Mouse (Mus musculus): Measurements from ENCODE around the gene Zbed3. TPM values are rescaled to one million over a fixed set of nuclear protein-coding genes. Genes with fewer than 3 reads are reported as not detected.
A peak's percentile ranks its signal among the peaks of the same experiment; 100 is the strongest.

Gene Zbed3
- 10 to 100 TPM; 12.7 to 16.0 TPM for total RNA-seq (2021)
- long read RNA-seq, experiment 1, transcript Zbed3-201 (2 exons, 1,894 nt), result major isoform, 11 of 11 reads
- long read RNA-seq, experiment 1, partial matches to known transcripts, result 0 of 11 reads
- long read RNA-seq, experiment 1, other reads (novel, unspliced or antisense), result 0 of 11 reads
- long read RNA-seq, experiment 2, transcript Zbed3-201 (2 exons, 1,894 nt), result major isoform, 7 of 7 reads
- long read RNA-seq, experiment 2, partial matches to known transcripts, result 0 of 7 reads
- long read RNA-seq, experiment 2, other reads (novel, unspliced or antisense), result 0 of 7 reads

DNA sequence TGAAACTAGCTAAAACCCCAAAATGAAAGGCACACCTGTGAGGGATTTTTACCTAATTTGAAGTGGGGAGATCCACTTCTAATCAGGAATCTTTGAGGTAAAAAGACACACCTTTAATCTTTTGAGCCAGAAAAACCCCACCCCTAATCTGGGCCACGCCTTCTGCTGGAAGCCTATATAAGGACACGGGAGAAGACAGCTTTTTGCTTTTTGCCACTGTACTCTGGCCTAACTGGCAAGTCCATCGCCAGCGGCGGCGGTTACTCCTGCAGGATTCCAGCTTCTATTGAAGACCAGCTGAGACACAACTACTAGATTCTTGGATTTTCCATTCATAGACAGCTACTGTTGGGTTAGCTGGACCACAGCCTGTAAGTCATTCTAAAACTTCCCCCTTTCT is at the start of gene Zbed3:
TSS of gene Zbed3 (plus strand) at position 213 of the 400 bp plus-strand sequence.
- DNase-seq (ENCODE audit: extremely low spot score in 1 of 2, low spot score in 2 of 2), result no peak
- TF ChIP-seq CTCF (IDR thresholded peaks at IDR 0.05), result no peak
- Histone ChIP-seq H3K27ac (peak within 1 kb of the TSS; percentile 83), H3K4me3 (peak within 1 kb of the TSS; percentile 96)
- intact Hi-C loops (cut with DNase I), result no loop called here

DNA sequence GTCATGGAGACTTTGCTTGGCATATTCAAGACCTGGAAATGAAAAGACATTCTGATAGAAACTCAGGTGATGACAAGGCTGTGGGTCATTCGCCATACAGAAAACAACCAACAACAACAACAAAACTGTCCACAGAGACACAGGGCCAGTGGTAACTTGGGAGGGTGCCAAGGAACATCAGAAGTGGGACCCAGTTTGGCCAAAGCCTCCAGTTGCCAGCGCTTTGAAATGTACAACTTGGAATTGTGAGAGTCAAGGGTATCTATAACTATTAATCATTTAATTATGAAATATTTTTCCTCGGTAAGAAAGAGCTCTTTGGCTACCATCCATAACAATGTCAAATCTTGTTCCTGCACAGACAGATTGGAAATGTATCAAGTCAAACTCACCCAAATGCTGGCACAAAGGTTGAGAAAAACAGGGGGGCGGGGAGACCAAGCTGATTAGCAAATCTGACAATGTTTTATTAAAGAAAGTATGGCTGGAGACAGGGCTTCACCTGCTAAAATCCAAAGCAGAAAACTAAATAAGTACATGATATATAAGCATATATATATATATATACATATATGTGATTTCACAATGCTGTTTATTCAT is 44.9 kb upstream of the Zbed3 start:
- intact Hi-C loops (cut with DNase I), result no loop called here
- Histone ChIP-seq H3K4me3 (no peak overlapping the region), H3K27ac (no peak overlapping the region)
- TF ChIP-seq CTCF (IDR thresholded peaks at IDR 0.05), result no peak
- DNase-seq (ENCODE audit: extremely low spot score in 1 of 2, low spot score in 2 of 2), result no peak

DNA sequence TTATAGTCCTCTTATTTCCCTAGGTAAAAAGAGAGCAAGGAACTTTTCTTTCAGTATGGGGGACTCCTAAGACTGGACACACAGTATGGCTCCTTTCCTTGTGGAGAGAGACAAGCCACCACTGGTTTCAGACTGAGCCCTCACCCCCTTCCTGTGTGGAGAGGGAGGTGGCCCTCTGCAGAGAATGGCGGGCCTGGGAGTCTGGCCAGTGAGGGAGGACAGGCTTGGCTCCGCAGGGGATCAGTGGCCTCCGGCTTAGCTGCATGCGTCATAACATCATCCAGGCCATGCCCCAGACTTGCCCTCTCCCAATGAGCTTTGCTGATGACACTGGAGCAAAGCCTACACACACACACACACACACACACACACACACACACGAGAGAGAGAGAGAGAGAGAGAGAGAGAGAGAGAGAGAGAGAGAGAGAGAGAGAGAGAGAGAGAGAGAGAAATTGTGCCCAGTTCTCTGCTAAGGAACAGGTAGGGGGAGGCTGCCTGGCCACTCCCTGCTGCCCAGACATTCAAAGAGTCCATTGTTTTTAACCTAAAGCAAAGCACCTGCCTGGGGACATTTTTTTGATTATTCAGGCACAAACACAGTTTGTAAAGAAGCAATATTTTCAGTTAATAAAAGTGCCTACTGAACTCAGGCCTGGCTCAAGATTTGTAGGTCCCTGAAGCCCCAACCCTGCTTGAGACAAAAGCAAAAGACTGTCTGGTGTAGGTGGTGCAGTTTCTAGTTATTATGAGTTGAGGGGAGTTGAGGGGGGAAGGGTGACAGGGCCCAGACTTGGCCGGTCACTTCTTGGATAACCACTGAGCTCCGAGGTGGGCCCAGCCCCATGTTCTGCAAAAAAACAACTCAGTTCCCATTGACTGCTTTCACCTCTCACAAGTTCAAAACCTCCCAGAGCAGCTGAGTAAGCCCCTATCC is 41.4 kb upstream of the Zbed3 start:
- intact Hi-C loops (cut with DNase I), result no loop called here
- H3K4me3 ChIP-seq, result no peak overlapping the region
- no peak for DNase-seq (ENCODE audit: extremely low spot score in 1 of 2, low spot score in 2 of 2)
- H3K27ac ChIP-seq, result no peak overlapping the region
- TF ChIP-seq CTCF (IDR thresholded peaks at IDR 0.05), result no peak

DNA sequence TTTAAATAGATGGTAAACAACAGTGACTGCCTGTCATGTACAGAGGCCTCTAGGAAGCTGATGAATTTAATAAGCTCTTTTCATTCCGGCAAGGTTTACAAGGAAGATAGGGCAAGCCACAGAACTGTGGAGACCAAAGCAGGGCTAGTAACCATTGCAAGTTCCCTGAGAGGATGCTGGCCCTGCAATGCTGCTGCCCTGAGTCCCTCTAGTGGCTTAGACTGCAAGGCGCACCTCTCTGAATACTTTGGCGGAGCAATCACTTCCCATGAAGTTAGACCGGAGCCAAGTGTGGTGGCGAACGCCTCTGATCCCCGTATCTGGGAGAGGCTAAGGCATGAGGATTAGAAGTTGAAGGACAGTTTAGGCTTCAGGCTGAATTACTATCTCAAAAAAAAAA is 36.4 kb upstream of the Zbed3 start:
- Histone ChIP-seq H3K4me3 (no peak overlapping the region), H3K27ac (no peak overlapping the region)
- peak; percentile 75 to 76 for DNase-seq (ENCODE audit: extremely low spot score in 1 of 2, low spot score in 2 of 2)
- TF ChIP-seq CTCF (IDR thresholded peaks at IDR 0.05), result peak; percentile 96
- intact Hi-C loops (cut with DNase I), result loop anchor here (1.0 to 5.0 kb wide), 3 partner anchors 220 to 311 kb away; partner anchors contain the start of gene Wdr41

DNA sequence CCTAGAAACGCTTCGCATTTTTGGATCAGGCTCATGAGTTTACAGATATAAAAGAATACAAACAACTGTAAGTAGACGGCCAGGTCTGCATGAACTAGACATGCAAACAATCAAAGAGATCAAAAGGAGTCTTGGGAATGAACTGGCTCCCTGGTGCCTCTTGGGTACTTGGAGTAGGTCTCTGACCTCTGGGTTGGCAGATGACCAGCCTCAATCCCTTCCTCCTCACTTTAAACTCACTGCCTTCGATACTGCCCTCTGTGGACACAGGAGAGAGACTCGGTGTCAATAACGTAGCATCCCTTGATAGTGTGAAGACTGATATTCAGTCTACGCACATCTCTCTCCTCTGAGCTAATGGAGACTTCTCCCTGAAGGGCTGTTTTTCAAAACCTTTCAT is 35.4 kb upstream of the Zbed3 start:
- intact Hi-C loops (cut with DNase I), result loop anchor here (5.0 kb wide), 1 partner anchor 221 kb away; no protein-coding TSS in a partner anchor
- no peak for TF ChIP-seq CTCF (IDR thresholded peaks at IDR 0.05)
- Histone ChIP-seq H3K4me3 (no peak overlapping the region), H3K27ac (no peak overlapping the region)
- DNase-seq (ENCODE audit: extremely low spot score in 1 of 2, low spot score in 2 of 2), result no peak

DNA sequence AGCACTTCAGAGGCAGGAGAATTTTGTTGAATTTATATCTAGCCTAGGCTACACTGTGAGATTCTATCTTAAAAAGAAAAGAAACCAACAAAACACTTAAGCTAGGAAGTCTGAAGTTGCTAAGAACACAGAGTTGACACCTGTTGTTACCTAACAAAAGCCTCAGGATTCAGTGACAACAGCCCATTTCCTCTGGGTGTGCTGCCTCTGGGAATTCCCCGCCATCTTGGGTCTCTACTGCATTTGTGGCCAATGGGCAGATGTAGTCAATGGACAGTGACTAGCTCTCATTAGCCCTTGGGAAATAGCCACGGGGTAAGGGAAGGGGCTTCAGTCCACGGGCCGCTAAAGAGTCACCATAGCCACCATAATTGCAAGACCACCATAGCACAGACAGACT is 31.4 kb upstream of the Zbed3 start:
- Histone ChIP-seq H3K4me3 (no peak overlapping the region), H3K27ac (no peak overlapping the region)
- intact Hi-C loops (cut with DNase I), result no loop called here
- no peak for DNase-seq (ENCODE audit: extremely low spot score in 1 of 2, low spot score in 2 of 2)
- no peak for TF ChIP-seq CTCF (IDR thresholded peaks at IDR 0.05)

DNA sequence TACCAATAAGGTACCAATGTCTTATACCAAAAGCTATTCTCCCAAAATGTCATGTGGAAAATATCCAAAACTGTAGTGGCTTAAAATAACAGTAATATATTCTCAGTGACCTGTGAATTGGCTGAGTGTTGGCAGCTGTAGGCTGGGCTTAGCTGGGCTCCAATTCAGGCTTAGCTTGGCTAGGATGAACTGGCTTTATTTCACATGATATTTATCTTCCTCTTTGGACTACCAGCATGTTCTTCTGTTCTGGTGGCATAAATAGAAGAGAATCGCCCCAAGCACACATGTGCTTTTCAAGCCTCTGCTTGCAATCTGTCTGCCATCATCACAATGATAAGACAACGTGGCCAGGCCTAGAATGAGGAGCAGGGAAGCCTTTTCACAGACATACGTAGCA is 23.5 kb upstream of the Zbed3 start:
- H3K27ac ChIP-seq, result no peak overlapping the region
- no peak for DNase-seq (ENCODE audit: extremely low spot score in 1 of 2, low spot score in 2 of 2)
- intact Hi-C loops (cut with DNase I), result no loop called here
- no peak for TF ChIP-seq CTCF (IDR thresholded peaks at IDR 0.05)
- H3K4me3 ChIP-seq, result no peak overlapping the region

DNA sequence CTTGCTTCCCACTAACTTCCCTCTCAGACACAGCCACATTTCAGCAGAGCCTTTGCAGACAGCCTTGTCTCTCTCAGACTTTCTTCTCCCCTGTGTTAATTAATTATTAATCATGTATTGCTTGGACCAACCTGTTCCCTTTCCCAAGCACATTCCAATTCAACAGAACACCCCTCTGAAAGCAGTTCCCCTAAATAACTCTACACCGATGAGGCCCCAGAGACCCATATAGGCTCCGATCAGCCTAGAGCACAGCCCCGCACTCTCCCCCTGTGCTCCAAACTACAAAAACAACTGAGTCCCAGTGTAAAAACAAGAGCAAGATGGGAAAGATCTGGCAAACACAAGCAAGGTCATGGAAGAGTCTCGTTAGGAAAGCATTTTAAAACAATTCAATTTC is 16.8 kb upstream of the Zbed3 start:
- Histone ChIP-seq H3K27ac (no peak overlapping the region), H3K4me3 (no peak overlapping the region)
- TF ChIP-seq CTCF (IDR thresholded peaks at IDR 0.05), result no peak
- intact Hi-C loops (cut with DNase I), result no loop called here
- DNase-seq (ENCODE audit: extremely low spot score in 1 of 2, low spot score in 2 of 2), result no peak

DNA sequence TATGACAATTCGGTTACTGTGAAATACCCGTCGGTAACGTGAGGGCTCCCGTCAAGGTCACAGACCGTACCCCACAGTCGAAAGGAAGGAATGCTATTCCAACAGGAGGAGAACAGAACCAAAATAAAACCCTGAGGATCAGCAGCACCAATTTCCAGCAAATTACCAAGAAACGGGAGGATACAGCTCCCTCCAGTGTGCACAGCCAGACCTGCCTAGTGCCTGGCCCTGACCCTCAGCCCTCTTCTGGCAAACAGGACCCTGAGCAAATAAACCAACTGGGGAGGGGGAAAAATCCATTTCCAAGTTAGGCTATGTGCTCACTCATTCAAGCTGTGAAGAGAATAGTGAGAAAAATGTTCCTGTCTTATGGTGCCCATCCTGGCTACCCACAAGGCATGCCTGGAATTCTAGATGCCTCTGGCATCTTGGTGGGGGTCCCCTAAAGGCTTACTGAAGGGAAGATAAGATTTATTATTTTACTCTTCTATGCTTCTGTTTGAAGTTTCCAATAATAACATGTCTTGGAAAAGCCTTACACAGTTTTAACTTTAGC is 16.2 kb upstream of the Zbed3 start:
- H3K27ac ChIP-seq, result no peak overlapping the region
- TF ChIP-seq CTCF (IDR thresholded peaks at IDR 0.05), result no peak; the same call in none of the 2 replicates
- intact Hi-C loops (cut with DNase I), result no loop called here
- H3K4me3 ChIP-seq, result no peak overlapping the region
- DNase-seq (ENCODE audit: extremely low spot score in 1 of 2, low spot score in 2 of 2), result no peak

DNA sequence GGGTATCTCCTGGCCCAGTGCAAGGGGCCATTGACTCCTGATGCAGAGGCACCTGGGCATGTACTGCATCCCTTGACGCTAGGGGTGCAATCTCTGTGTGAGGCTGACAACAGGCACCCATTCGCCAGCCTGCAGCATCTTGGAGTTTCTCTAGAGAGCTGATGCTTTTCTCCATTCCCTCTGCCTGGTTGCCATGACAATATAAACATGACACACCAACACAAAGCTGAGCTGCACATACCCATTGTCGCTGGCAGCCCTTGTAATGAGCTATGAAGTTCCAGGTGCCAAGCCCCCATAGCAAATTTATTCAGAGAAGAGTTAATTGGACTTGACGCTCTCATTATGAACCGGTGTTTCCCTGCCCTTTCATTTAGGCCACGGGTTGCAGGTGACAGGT is 11.4 kb upstream of the Zbed3 start:
- no peak for DNase-seq (ENCODE audit: extremely low spot score in 1 of 2, low spot score in 2 of 2)
- no peak for TF ChIP-seq CTCF (IDR thresholded peaks at IDR 0.05)
- Histone ChIP-seq H3K27ac (no peak overlapping the region), H3K4me3 (no peak overlapping the region)
- intact Hi-C loops (cut with DNase I), result no loop called here

DNA sequence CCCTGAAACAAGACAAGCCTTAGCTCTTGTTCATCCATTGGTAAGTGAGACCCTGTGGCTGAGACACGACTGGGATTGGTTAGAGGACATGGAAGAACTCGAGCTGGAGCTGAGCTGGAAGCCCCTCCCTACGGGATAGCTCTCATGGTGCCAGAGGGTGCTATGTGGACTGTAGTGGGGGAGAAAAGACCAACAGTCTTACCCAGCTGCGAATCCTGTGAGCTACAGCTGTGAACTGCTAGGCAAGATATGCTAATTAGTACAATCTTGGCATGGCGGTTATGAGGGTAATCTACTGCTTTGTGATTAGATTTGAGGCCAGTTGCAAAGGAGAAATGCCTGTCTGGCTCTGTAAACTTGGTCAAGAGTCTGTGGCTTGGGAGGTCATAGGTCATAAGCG is 4.3 kb upstream of the Zbed3 start:
- H3K27ac ChIP-seq, result no peak overlapping the region
- no peak for DNase-seq (ENCODE audit: extremely low spot score in 1 of 2, low spot score in 2 of 2)
- no peak overlapping the region for H3K4me3 ChIP-seq
- intact Hi-C loops (cut with DNase I), result no loop called here
- no peak for TF ChIP-seq CTCF (IDR thresholded peaks at IDR 0.05)

DNA sequence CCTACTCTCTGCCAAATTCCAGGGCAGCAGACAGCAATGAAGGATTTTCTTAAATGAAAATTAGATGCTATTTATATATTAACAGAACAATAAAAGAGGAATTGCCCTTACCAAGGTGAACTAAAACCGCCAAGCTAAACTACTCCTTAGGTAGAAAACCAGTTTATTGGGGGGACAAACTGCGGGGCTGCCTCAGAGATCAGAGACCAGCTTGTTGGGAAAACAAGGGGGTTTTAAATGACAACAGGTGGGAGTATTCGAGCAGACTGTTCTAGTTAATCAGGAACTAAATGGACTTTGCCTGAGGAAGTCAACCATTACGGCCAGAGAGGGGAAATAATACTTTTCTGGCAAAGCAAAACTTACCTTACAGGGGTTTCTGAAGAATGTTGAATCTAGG is 3.0 kb upstream of the Zbed3 start:
- no peak overlapping the region for H3K4me3 ChIP-seq
- intact Hi-C loops (cut with DNase I), result no loop called here
- no peak for TF ChIP-seq CTCF (IDR thresholded peaks at IDR 0.05)

More for the DNA sequence above, 3.0 kb upstream of the Zbed3 start:
- no peak overlapping the region for H3K27ac ChIP-seq
- no peak for DNase-seq (ENCODE audit: extremely low spot score in 1 of 2, low spot score in 2 of 2)

All from left cerebral cortex, adult 2 months (tissue).